Mouse (Mus musculus) kidney, embryonic 16.5 days (tissue): ENCODE measurements at regions not wholly inside any gene's neighbourhood (a gene's known extent, or its start where the extent isn't known, plus 50 kb on each side); places are given as distances from the start of the nearest gene placed in this dataset.
"Not testable (repeated sequence)": the region's sequence is repeated elsewhere in the genome, so short reads cannot be mapped to it uniquely, and the experiment has no call there.

Experiments used
- ATAC-seq: fragments of 200-750 bp; cut with Nextera tagmentation; 2 replicates; pipeline ENCODE4 v1.8.0; 2017; ENCODE audit warnings: moderate TSS enrichment; ENCODE audit not compliant: low FRiP score, low TSS enrichment
- H3K27ac ChIP-seq: fragments of 300-500 bp; sonication (generic); 2 replicates; pipeline ENCODE4 v1.5.1; 2014; ENCODE audit warnings: low read length
- H3K27me3 ChIP-seq: fragments of 300-500 bp; sonication (generic); 2 replicates; pipeline ENCODE4 v1.6.1; 2014; ENCODE audit warnings: low read length, control low read depth, mixed read lengths; ENCODE audit not compliant: insufficient read depth
- H3K36me3 ChIP-seq: fragments of 300-500 bp; sonication (generic); 2 replicates; pipeline ENCODE4 v1.6.1; 2014; ENCODE audit warnings: low read length, control low read depth, mixed read lengths; ENCODE audit not compliant: insufficient read depth
- H3K4me1 ChIP-seq: fragments of 300-500 bp; sonication (generic); 2 replicates; pipeline ENCODE4 v1.6.1; 2014; ENCODE audit warnings: low read length, control low read depth, mixed read lengths; ENCODE audit not compliant: insufficient read depth
- H3K4me2 ChIP-seq: fragments of 300-500 bp; sonication (generic); replicated peaks from 2 replicates; pipeline ENCODE4 v1.6.1; 2014; ENCODE audit warnings: low read depth, low read length
- H3K4me3 ChIP-seq: fragments of 300-500 bp; sonication (generic); 2 replicates; pipeline ENCODE4 v1.5.1; 2014; ENCODE audit warnings: mild to moderate bottlenecking, low read length
- H3K9ac ChIP-seq: fragments of 300-500 bp; sonication (generic); replicated peaks from 2 replicates; pipeline ENCODE4 v1.6.1; 2014; ENCODE audit warnings: low read length
- H3K9me3 ChIP-seq: fragments of 300-500 bp; sonication (generic); 2 replicates; pipeline ENCODE4 v1.6.1; 2016; ENCODE audit warnings: low read length, control low read depth
- WGBS: fragments of 180-500 bp; shearing (Covaris S2); extraction: QIAGEN DNeasy Blood & Tissue Kit; methylation state at CpG from one replicate; pipeline ENCODE4 v1.1.7; 2014; 5-methylcytosine and 5-hydroxymethylcytosine counted together

- ATAC-seq = no peak
- no peak overlapping the region for H3K4me2 ChIP-seq
These were observed 1052.9 kb downstream of the Rpia start for GRCm38 (mm10) chr6:69739002-69739625.

DNA sequence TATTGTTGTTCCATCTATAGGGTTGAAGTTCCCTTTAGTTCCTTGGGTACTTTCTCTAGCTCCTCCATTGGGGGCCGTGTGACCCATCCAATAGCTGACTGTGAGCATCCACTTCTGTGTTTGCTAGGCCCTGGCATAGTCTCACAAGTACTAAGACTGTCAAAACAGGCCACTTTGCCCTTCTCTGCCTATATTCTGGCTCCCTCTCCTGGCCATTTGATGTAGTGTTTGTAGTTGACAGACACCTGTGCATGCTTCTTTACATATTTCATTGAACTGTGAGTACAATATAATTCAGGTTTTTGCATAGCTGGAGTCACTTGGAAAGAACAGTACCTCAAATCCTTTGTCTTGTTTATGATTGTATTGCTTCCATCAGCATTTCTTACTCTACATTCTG, 1059.2 kb downstream of the Rpia start:
- H3K4me3 ChIP-seq, H3K9me3 ChIP-seq, H3K4me2 ChIP-seq, H3K27me3 ChIP-seq, H3K27ac ChIP-seq, H3K9ac ChIP-seq, ATAC-seq, H3K36me3 ChIP-seq, H3K4me1 ChIP-seq: not testable (repeated sequence)
- 50% methylated on average over 1 of the region's 1 CpGs for WGBS

More at GRCm38 (mm10) chr6:69739002-69739625, 1052.9 kb downstream of the Rpia start:
- H3K4me3 ChIP-seq = no peak overlapping the region
- H3K27me3 ChIP-seq = no peaks in the 10 kb centered on the region
- H3K4me1 ChIP-seq = no peaks in the 10 kb centered on the region
- no peaks in the 10 kb centered on the region for H3K36me3 ChIP-seq
- H3K27ac ChIP-seq = no peak overlapping the region
- H3K9me3 ChIP-seq = no peaks in the 10 kb centered on the region
- H3K9ac ChIP-seq = no peak overlapping the region

GRCm38 (mm10) chr6:69726362-69726761, 1065.7 kb downstream of the Rpia start:
- Histone ChIP-seq H3K4me1 (no peaks in the 10 kb centered on the region), H3K4me2 (no peak overlapping the region), H3K9me3 (no peaks in the 10 kb centered on the region), H3K4me3 (no peak overlapping the region), H3K36me3 (no peaks in the 10 kb centered on the region), H3K27me3 (no peaks in the 10 kb centered on the region), H3K9ac (no peak overlapping the region), H3K27ac (no peak overlapping the region)
- ATAC-seq = no peak

- H3K36me3 ChIP-seq, H3K27me3 ChIP-seq, H3K4me2 ChIP-seq, H3K27ac ChIP-seq, H3K9me3 ChIP-seq, H3K4me3 ChIP-seq, H3K9ac ChIP-seq, H3K4me1 ChIP-seq: not testable (repeated sequence)
- WGBS = 41% methylated on average over 2 of the region's 2 CpGs
- peak; percentile 82; the same call in 1 of the 2 replicates for ATAC-seq
These were observed 1089.2 kb downstream of the Rpia start for GRCm38 (mm10) chr6:69702813-69703212.

DNA sequence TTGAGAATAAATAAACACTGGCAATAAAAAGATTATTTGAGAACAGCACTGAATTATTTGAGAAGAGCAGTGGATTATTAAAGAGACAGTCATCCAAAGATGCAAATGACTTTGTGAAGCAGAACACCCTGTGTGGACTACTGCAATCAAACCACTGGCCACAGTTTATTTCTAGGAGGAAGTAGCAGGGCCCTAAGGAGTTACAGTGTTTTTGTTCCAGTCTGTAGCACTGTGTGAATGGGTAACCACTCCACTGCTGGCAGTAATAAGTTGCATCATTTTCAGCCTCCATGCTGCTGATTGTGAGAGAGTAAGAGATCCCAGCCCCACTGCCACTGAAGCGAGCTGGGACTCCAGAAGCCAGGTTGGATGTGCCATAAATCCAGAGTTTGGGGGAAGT, 1110.9 kb downstream of the Rpia start:
- H3K4me1 ChIP-seq = no peaks in the 10 kb centered on the region
- H3K27ac ChIP-seq = no peak overlapping the region
- no peaks in the 10 kb centered on the region for H3K36me3 ChIP-seq
- no peak overlapping the region for H3K4me3 ChIP-seq
- no peak overlapping the region for H3K4me2 ChIP-seq
- H3K9ac ChIP-seq = no peak overlapping the region
- no peaks in the 10 kb centered on the region for H3K27me3 ChIP-seq
- ATAC-seq = no peak
- H3K9me3 ChIP-seq = no peaks in the 10 kb centered on the region
- 40% methylated on average over 1 of the region's 1 CpGs for WGBS

DNA sequence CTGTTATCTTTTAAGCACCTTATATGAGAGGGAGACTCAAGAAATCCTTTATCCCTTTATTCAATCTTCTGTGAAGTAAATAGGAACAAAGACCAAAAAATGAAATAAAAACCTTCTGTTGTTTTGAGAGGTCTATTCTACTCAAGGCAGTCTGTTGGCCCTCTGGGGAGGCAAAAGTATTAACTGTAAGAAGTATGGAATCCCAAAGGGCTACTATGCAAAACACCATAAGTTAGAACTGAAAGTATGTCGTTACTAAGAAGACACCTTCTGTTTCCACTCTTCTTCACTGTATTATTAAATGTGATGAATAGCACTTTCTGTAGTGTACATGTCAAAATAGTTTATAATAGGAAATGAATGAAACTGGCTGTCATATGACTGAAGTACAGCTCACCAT, 1129.6 kb downstream of the Rpia start:
- ATAC-seq, H3K27ac ChIP-seq, H3K27me3 ChIP-seq, H3K4me1 ChIP-seq, H3K4me3 ChIP-seq, H3K9me3 ChIP-seq, H3K9ac ChIP-seq, H3K4me2 ChIP-seq, H3K36me3 ChIP-seq: not testable (repeated sequence)
- 61% methylated on average over 1 of the region's 1 CpGs for WGBS
